Mouse (Mus musculus): ENCODE results near the gene Vps26a. TPM values are rescaled to one million over a fixed set of nuclear protein-coding genes. Genes with fewer than 3 reads are reported as not detected.

The Vps26a gene
- 7.6 TPM for polyA plus RNA-seq (2015; fragmentation: Illumina TruSeq; extraction: RNeasy Lipid Tissue Mini Kit (QIAGEN cat#74804); ENCODE audit: insufficient read depth, low read depth, low replicate concordance)

GRCm38 (mm10) chr10:62486618-62487415 lies at the start of gene Vps26a:
TSS of gene Vps26a (minus strand) at chr10:62486805.

GRCm38 (mm10) chr10:62527351-62527750 lies 40.7 kb upstream of the Vps26a start, which contains the start of gene Srgn:
TSS of gene Srgn (minus strand) at chr10:62527451.

DNA sequence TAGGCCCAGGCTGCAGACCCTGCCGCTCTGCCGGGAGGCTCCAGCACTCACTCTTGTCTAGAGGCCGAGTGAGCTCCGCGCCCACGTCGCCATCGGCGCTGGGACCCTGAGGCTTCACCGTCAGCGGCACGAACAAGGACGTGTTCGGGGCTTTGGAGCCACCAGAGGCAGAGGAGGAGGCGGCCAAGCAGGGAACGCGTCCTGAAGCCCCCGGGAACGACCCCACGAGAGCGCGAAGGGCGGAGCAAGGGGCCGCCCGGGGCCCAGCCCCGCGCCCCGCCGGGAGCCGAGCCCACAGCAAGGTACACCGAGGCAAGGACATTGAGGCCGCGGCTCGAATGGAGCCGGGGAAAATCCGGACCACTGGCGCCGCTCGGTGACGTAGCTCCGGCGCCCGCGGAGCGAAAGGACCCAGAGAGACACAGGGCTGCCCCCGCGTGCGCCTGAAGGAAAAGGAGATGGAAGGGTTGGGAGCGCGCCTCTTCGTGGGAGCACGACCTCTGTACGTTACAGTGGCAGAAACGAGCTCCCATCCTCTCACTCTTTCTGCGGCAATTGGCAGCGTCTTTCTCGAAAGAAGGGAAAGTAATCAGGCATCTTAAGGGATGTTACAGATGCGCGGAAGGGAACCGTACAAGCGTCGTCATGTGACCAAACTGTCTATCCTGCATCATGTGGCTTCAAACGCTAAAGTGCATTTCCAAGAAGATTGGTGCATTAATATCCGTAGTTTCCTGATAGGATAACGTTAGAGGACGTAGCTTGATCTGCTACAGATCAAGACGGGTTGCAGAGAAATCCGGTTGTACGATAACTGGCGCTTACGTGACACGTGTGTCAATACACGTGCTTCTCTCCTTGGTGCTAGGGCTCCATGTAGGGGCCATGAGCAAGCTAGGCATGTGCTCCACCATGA lies 37.0 kb downstream of the Vps26a start, which contains the start of the genes 4930507D05Rik and Supv3l1:
Gene 4930507D05Rik, plus strand, starts transcription at position 126 of the 916 bp plus-strand sequence.
Gene Supv3l1, minus strand, starts transcription at position 375 of the 916 bp plus-strand sequence.

DNA sequence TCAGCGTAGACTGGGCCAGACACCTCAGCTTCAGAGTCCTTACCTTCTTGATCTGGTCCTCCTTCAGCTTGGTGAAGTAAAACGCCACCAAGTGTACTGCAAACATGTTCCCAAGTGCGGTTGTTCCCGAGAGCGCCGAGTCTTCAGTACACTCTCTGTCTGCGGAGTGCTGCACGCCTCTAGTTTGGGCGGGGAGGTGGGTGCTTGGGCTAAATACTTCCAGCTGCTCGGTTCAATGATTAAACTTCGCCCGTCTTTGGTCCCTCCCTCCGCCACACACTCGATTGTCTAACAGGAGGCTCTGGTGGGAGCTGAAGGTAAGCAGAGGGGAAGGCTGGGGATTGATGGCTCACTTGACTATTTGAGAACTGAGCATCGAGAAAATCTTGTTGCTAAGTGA lies 64.3 kb downstream of the Vps26a start, which contains the start of gene Hkdc1:
Gene Hkdc1, minus strand, starts transcription at position 237 of the 400 bp plus-strand sequence.

Other genes with a start within 250 kb of the Vps26a start
- gene Tacr2, start 234.4 kb downstream of the Vps26a start, polyA plus RNA-seq (2015; fragmentation: Illumina TruSeq; extraction: RNeasy Lipid Tissue Mini Kit (QIAGEN cat#74804); ENCODE audit: insufficient read depth, low read depth, low replicate concordance), result not detected
- gene Hk1, start 106.9 kb downstream of the Vps26a start, polyA plus RNA-seq (2015; fragmentation: Illumina TruSeq; extraction: RNeasy Lipid Tissue Mini Kit (QIAGEN cat#74804); ENCODE audit: insufficient read depth, low read depth, low replicate concordance), result 5.0 TPM
- gene Hkdc1, start 64.3 kb downstream of the Vps26a start, polyA plus RNA-seq (2015; fragmentation: Illumina TruSeq; extraction: RNeasy Lipid Tissue Mini Kit (QIAGEN cat#74804); ENCODE audit: insufficient read depth, low read depth, low replicate concordance), result 0.59 TPM
- gene 4930507D05Rik, start 37.3 kb downstream of the Vps26a start, polyA plus RNA-seq (2015; fragmentation: Illumina TruSeq; extraction: RNeasy Lipid Tissue Mini Kit (QIAGEN cat#74804); ENCODE audit: insufficient read depth, low read depth, low replicate concordance), result not detected
- 5.5 TPM for gene Supv3l1, start 37.1 kb downstream of the Vps26a start, polyA plus RNA-seq (2015; fragmentation: Illumina TruSeq; extraction: RNeasy Lipid Tissue Mini Kit (QIAGEN cat#74804); ENCODE audit: insufficient read depth, low read depth, low replicate concordance)
- 33.7 TPM for gene Srgn, start 40.6 kb upstream of the Vps26a start, polyA plus RNA-seq (2015; fragmentation: Illumina TruSeq; extraction: RNeasy Lipid Tissue Mini Kit (QIAGEN cat#74804); ENCODE audit: insufficient read depth, low read depth, low replicate concordance)
- gene Kif1bp, start 91.7 kb upstream of the Vps26a start, polyA plus RNA-seq (2015; fragmentation: Illumina TruSeq; extraction: RNeasy Lipid Tissue Mini Kit (QIAGEN cat#74804); ENCODE audit: insufficient read depth, low read depth, low replicate concordance), result 9.3 TPM
- gene Ddx21, start 115.5 kb upstream of the Vps26a start, polyA plus RNA-seq (2015; fragmentation: Illumina TruSeq; extraction: RNeasy Lipid Tissue Mini Kit (QIAGEN cat#74804); ENCODE audit: insufficient read depth, low read depth, low replicate concordance), result 6.6 TPM
- 36.9 TPM for gene Ddx50, start 164.4 kb upstream of the Vps26a start, polyA plus RNA-seq (2015; fragmentation: Illumina TruSeq; extraction: RNeasy Lipid Tissue Mini Kit (QIAGEN cat#74804); ENCODE audit: insufficient read depth, low read depth, low replicate concordance)
- gene Stox1, start 239.3 kb upstream of the Vps26a start, polyA plus RNA-seq (2015; fragmentation: Illumina TruSeq; extraction: RNeasy Lipid Tissue Mini Kit (QIAGEN cat#74804); ENCODE audit: insufficient read depth, low read depth, low replicate concordance), result 1.6 TPM